Mouse (Mus musculus): ENCODE data around the gene Casq1. TPM values are rescaled to one million over a fixed set of nuclear protein-coding genes. Genes with fewer than 3 reads are reported as not detected.

Gene Casq1
- polyA plus RNA-seq, 2 experiments, result 14.9 to 17.8 TPM

DNA sequence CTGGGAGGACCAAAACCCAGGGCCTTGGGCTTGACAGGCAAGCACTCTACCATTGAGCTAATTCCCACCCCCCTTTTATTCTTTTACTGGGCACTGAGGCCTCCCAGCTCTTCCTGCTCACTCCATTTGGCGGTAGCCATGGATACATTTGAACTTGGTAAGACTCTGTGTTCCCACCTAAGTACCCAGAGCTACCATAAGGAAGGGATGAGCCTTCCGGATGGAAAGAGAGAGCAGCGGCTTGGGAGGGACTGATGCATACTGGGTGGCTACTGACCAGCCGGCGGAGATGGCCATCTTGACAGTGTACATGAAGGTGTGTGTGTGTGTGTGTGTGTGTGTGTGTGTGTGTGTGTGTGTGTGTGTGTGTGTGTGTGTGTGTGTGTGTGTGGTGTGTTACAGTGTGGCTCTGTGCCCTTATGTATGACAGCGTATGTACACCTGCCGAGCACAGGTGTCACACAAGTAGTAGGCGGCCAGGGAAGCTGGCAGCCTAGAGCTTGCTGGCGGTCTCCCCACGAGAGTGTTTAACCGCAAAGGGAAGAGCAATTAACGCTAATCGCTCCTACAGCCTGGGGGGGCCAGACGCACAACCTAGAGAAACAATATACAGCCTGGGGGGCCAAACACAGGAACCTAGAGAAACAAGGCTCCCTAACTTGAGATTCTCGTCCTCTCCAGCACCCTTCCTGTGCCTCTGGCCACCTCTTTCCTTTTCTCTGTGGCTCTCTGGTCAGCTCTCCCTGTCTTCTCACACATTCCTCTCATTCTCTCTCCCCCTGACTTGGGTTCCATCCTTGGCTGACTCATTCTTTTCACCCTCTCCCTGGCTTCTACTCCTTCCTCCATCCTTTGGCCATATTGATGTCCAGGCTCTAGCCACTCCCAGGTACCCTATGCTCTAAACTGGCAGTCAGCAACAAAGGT is 14.6 kb downstream of the Casq1 start:
- Histone ChIP-seq H3K27ac (replicated peaks; ENCODE audit: low read depth, low read length) (peak overlapping the region; percentile 75), H3K9ac (ENCODE audit: low read depth, low read length, severe bottlenecking) (peak overlapping the region; percentile 78), H3K4me1 (ENCODE audit: control insufficient read depth, insufficient read depth, low read length) (peaks cover 52% of the 10 kb centered on the region), H3K4me2 (replicated peaks; ENCODE audit: low read depth, low read length, severe bottlenecking) (peak overlapping the region; percentile 78), H3K4me3 (replicated peaks; ENCODE audit: low read length) (peak overlapping the region; percentile 70), H3K9me3 (ENCODE audit: control insufficient read depth, low read length) (no peaks in the 10 kb centered on the region), H3K36me3 (ENCODE audit: control insufficient read depth, insufficient read depth, low read length) (peaks cover 29% of the 10 kb centered on the region), H3K27me3 (ENCODE audit: control insufficient read depth, insufficient read depth, low read length) (no peaks in the 10 kb centered on the region)
- no peak for TF ChIP-seq POLR2A (IDR thresholded peaks at IDR 0.05; ENCODE audit: borderline replicate concordance, extremely low read depth, insufficient read depth, insufficient read length)
- 41% methylated on average over 15 of the region's 15 CpGs for WGBS
- ATAC-seq (ENCODE audit: low FRiP score, low read depth) (no peak), DNase-seq (ENCODE audit: low spot score) (no peak)

GRCm38 (mm10) chr1:172204033-172204813 is 15.4 kb downstream of the Casq1 start:
- Histone ChIP-seq H3K4me2 (replicated peaks; ENCODE audit: low read depth, low read length, severe bottlenecking) (peak overlapping the region; percentile 78), H3K4me1 (ENCODE audit: control insufficient read depth, insufficient read depth, low read length) (peaks cover 52% of the 10 kb centered on the region), H3K27me3 (ENCODE audit: control insufficient read depth, insufficient read depth, low read length) (no peaks in the 10 kb centered on the region), H3K9me3 (ENCODE audit: control insufficient read depth, low read length) (no peaks in the 10 kb centered on the region), H3K36me3 (ENCODE audit: control insufficient read depth, insufficient read depth, low read length) (peaks cover 33% of the 10 kb centered on the region), H3K9ac (ENCODE audit: low read depth, low read length, severe bottlenecking) (0 out of 2 replicates have a peak overlapping the region, but pooled peaks have one; percentile 7), H3K4me3 (replicated peaks; ENCODE audit: low read length) (0 out of 2 replicates have a peak overlapping the region, but pooled peaks have one; percentile 8), H3K27ac (replicated peaks; ENCODE audit: low read depth, low read length) (peak overlapping the region; percentile 75)
- no peak for TF ChIP-seq POLR2A (IDR thresholded peaks at IDR 0.05; ENCODE audit: borderline replicate concordance, extremely low read depth, insufficient read depth, insufficient read length)
- no peak for ATAC-seq (ENCODE audit: low FRiP score, low read depth)
- no peak for DNase-seq (ENCODE audit: low spot score)
- 22% methylated on average over 9 of the region's 9 CpGs for WGBS

- H3K36me3 ChIP-seq (ENCODE audit: control insufficient read depth, insufficient read depth, low read length), result peaks cover 40% of the 10 kb centered on the region
- no peaks in the 10 kb centered on the region for H3K27me3 ChIP-seq (ENCODE audit: control insufficient read depth, insufficient read depth, low read length)
- TF ChIP-seq POLR2A (IDR thresholded peaks at IDR 0.05; ENCODE audit: borderline replicate concordance, extremely low read depth, insufficient read depth, insufficient read length), result no peak
- ATAC-seq (ENCODE audit: low FRiP score, low read depth) (no peak), DNase-seq (ENCODE audit: low spot score) (no peak)
- H3K4me3 ChIP-seq (replicated peaks; ENCODE audit: low read length), result no peak overlapping the region
- H3K9ac ChIP-seq (ENCODE audit: low read depth, low read length, severe bottlenecking), result no peak overlapping the region
- peak overlapping the region; percentile 15; the same call in 1 of the 2 replicates for H3K4me2 ChIP-seq (replicated peaks; ENCODE audit: low read depth, low read length, severe bottlenecking)
- peaks cover 52% of the 10 kb centered on the region for H3K4me1 ChIP-seq (ENCODE audit: control insufficient read depth, insufficient read depth, low read length)
- WGBS, result 11% methylated on average over 4 of the region's 4 CpGs
- peak overlapping the region; percentile 75 for H3K27ac ChIP-seq (replicated peaks; ENCODE audit: low read depth, low read length)
- no peaks in the 10 kb centered on the region for H3K9me3 ChIP-seq (ENCODE audit: control insufficient read depth, low read length)
Measured at GRCm38 (mm10) chr1:172203566-172203965, 16.1 kb downstream of the Casq1 start.

DNA sequence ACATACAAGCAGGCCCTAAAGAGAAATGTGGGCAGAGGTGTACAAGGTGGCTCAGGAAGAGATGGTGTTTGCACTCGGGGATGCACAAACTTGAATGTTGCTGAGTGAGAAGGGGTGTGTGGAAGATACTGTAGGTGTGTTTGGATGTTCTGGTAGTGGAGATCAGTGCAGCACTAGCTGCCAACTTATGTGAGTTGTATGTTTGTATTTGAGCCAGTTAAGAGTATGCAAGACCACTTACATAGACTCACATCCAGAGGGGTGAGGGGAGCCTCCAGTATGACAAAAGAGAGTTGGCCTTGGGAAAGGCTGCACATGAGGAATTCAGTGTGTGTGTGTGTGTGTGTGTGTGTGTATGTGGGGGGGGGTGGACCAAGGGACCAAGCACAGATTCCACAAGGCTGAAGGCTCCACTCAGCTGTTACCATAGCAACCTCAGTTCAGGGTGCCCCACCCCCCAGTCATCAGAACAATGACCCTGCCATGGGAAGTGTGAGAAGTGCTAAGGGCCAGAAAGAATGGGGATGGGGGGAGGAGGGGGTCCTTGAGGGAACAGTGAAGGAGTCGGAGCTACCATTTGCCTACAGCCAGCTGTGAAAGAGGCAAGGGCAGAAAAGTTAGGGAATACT is 16.7 kb downstream of the Casq1 start:
- Histone ChIP-seq H3K4me1 (ENCODE audit: control insufficient read depth, insufficient read depth, low read length) (peaks cover 52% of the 10 kb centered on the region), H3K27ac (replicated peaks; ENCODE audit: low read depth, low read length) (peak overlapping the region; percentile 75), H3K9ac (ENCODE audit: low read depth, low read length, severe bottlenecking) (no peak overlapping the region), H3K4me2 (replicated peaks; ENCODE audit: low read depth, low read length, severe bottlenecking) (0 out of 2 replicates have a peak overlapping the region, but pooled peaks have one; percentile 15), H3K9me3 (ENCODE audit: control insufficient read depth, low read length) (no peaks in the 10 kb centered on the region), H3K4me3 (replicated peaks; ENCODE audit: low read length) (no peak overlapping the region), H3K36me3 (ENCODE audit: control insufficient read depth, insufficient read depth, low read length) (peaks cover 45% of the 10 kb centered on the region), H3K27me3 (ENCODE audit: control insufficient read depth, insufficient read depth, low read length) (no peaks in the 10 kb centered on the region)
- ATAC-seq (ENCODE audit: low FRiP score, low read depth) (no peak), DNase-seq (ENCODE audit: low spot score) (no peak)
- TF ChIP-seq POLR2A (IDR thresholded peaks at IDR 0.05; ENCODE audit: borderline replicate concordance, extremely low read depth, insufficient read depth, insufficient read length), result no peak
- WGBS, result 34% methylated on average over 2 of the region's 2 CpGs

Data from limb, embryonic 14.5 days (tissue).